Mouse (Mus musculus) cerebellum, adult 8-10 months (tissue): ENCODE results near the gene Ripk1.

Experiments
- DNase-seq: peaks from one replicate; pipeline ENCODE4 v3.0.0; 2022

Ripk1 gene

GRCm38 (mm10) chr13:34078500-34079280 is 76.5 kb downstream of the Ripk1 start:
- no peak for DNase-seq

GRCm38 (mm10) chr13:34079801-34080200 is 77.6 kb downstream of the Ripk1 start:
- DNase-seq, result no peak

GRCm38 (mm10) chr13:34081926-34082325 is 79.8 kb downstream of the Ripk1 start:
- DNase-seq, result no peak

- DNase-seq, result no peak
Measured at GRCm38 (mm10) chr13:34084026-34084750, 82.0 kb downstream of the Ripk1 start.
